Mouse (Mus musculus) liver, adult 2 months (tissue): ENCODE measurements around the gene Bend6. TPM values are rescaled to one million over a fixed set of nuclear protein-coding genes. Genes with fewer than 3 reads are reported as not detected.
A peak's percentile ranks its signal among the peaks of the same experiment; 100 is the strongest.

Experiments
- DNase-seq: peaks from one replicate; pipeline ENCODE4 v3.0.0-alpha.2; 2011; ENCODE audit warnings: low read depth, low spot score; ENCODE audit errors: extremely low read depth
- H3K27ac ChIP-seq: fragments of 200-500 bp; replicated peaks from 2 replicates; pipeline ENCODE4 v1.5.1; 2012; ENCODE audit warnings: low read depth, mild to moderate bottlenecking, control low read depth, inconsistent platforms, low read length; ENCODE audit not compliant: insufficient read depth
- H3K27me3 ChIP-seq: fragments of 200-500 bp; 2 replicates; pipeline ENCODE4 v1.6.1; 2012; ENCODE audit warnings: mild to moderate bottlenecking, moderate library complexity, low read length, inconsistent platforms; ENCODE audit not compliant: control insufficient read depth, insufficient read depth
- H3K36me3 ChIP-seq: fragments of 200-500 bp; 2 replicates; pipeline ENCODE4 v1.6.1; 2012; ENCODE audit warnings: low read length, inconsistent platforms; ENCODE audit not compliant: control insufficient read depth, insufficient read depth
- H3K4me1 ChIP-seq: fragments of 200-500 bp; 2 replicates; pipeline ENCODE4 v1.6.1; 2011; ENCODE audit warnings: low read length; ENCODE audit not compliant: control insufficient read depth, insufficient read depth
- H3K4me3 ChIP-seq: fragments of 200-500 bp; 2 replicates; pipeline ENCODE4 v1.5.1; 2011; ENCODE audit warnings: low read depth, mild to moderate bottlenecking, control low read depth, low read length, moderate library complexity; ENCODE audit not compliant: insufficient read depth
- H3K79me2 ChIP-seq: fragments of 200-500 bp; 2 replicates; pipeline ENCODE4 v1.6.1; 2012; ENCODE audit warnings: inconsistent platforms, mild to moderate bottlenecking, low read length, moderate library complexity; ENCODE audit not compliant: control insufficient read depth, insufficient read depth
- H3K9ac ChIP-seq: fragments of 200-500 bp; 2 replicates; pipeline ENCODE4 v1.6.1; 2012; ENCODE audit warnings: low read depth, mild to moderate bottlenecking, control low read depth, inconsistent platforms, low read length
- CTCF ChIP-seq: fragments of 200-500 bp; IDR thresholded peaks from 2 replicates; pipeline ENCODE4 v1.5.1; 2011; ENCODE audit warnings: low read depth, low read length, control low read depth
- POLR2A ChIP-seq: fragments of 200-500 bp; IDR thresholded peaks from 2 replicates; pipeline ENCODE4 v1.6.1; 2011; ENCODE audit warnings: low read length, control low read depth; ENCODE audit not compliant: insufficient read depth; ENCODE audit errors: extremely low read depth
- WGBS: fragments of 180-500 bp; shearing (Covaris S2); methylation state at CpG from one replicate; pipeline ENCODE4 v1.1.7; 2018; 5-methylcytosine and 5-hydroxymethylcytosine counted together
- polyA plus RNA-seq: library from polyadenylated mRNA; depleted of rRNA; stranded (reverse); fragments of >200 nt; gene quantifications from 2 replicates; pipeline ENCODE4 v1.2.3, GENCODE M21; 2012
- total RNA-seq: library from RNA; depleted of rRNA; stranded (reverse); fragments of >200 nt; gene quantifications from 2 replicates; pipeline ENCODE4 v1.2.3, GENCODE M21; 2014

Bend6 gene
- total and polyA plus RNA-seq, 2 experiments, result 0.05 to 0.18 TPM

- 16% methylated on average over 17 of the region's 17 CpGs for WGBS
Observed at GRCm38 (mm10) chr1:33944977-33945750, 37.5 kb upstream of the Bend6 start.

GRCm38 (mm10) chr1:33943943-33944342 is 36.3 kb upstream of the Bend6 start:
- WGBS, result 89% methylated on average over 2 of the region's 2 CpGs
- H3K79me2 ChIP-seq, result no peaks in the 10 kb centered on the region
- H3K36me3 ChIP-seq, result no peaks in the 10 kb centered on the region
- no peak for DNase-seq
- H3K9ac ChIP-seq, result no peak overlapping the region
- H3K27me3 ChIP-seq, result no peaks in the 10 kb centered on the region
- no peak overlapping the region for H3K27ac ChIP-seq
- no peaks in the 10 kb centered on the region for H3K4me1 ChIP-seq
- no peak overlapping the region for H3K4me3 ChIP-seq
- TF ChIP-seq CTCF (peak; percentile 40), POLR2A (no peak)

More at GRCm38 (mm10) chr1:33944977-33945750, 37.5 kb upstream of the Bend6 start:
- Histone ChIP-seq H3K27ac (no peak overlapping the region), H3K79me2 (no peaks in the 10 kb centered on the region), H3K36me3 (no peaks in the 10 kb centered on the region), H3K27me3 (no peaks in the 10 kb centered on the region), H3K4me3 (no peak overlapping the region), H3K9ac (no peak overlapping the region), H3K4me1 (no peaks in the 10 kb centered on the region)
- TF ChIP-seq POLR2A (no peak), CTCF (no peak)
- peak; percentile 22 for DNase-seq

GRCm38 (mm10) chr1:33942638-33943037 is 35.0 kb upstream of the Bend6 start:
- Histone ChIP-seq H3K27ac (no peak overlapping the region), H3K4me3 (no peak overlapping the region), H3K9ac (no peak overlapping the region), H3K36me3 (no peaks in the 10 kb centered on the region), H3K4me1 (no peaks in the 10 kb centered on the region), H3K27me3 (no peaks in the 10 kb centered on the region), H3K79me2 (no peaks in the 10 kb centered on the region)
- DNase-seq, result no peak
- WGBS, result 84% methylated on average over 8 of the region's 8 CpGs
- TF ChIP-seq CTCF, result no peak
- TF ChIP-seq POLR2A, result no peak

- 87% methylated on average over 11 of the region's 11 CpGs for WGBS
- Histone ChIP-seq H3K27ac (no peak overlapping the region), H3K4me1 (no peaks in the 10 kb centered on the region), H3K4me3 (no peak overlapping the region), H3K36me3 (no peaks in the 10 kb centered on the region), H3K79me2 (no peaks in the 10 kb centered on the region), H3K9ac (no peak overlapping the region), H3K27me3 (no peaks in the 10 kb centered on the region)
- TF ChIP-seq CTCF (no peak), POLR2A (no peak)
- no peak for DNase-seq
Observed at GRCm38 (mm10) chr1:33940364-33940928, 32.8 kb upstream of the Bend6 start.

GRCm38 (mm10) chr1:33939828-33940227 is 32.2 kb upstream of the Bend6 start:
- Histone ChIP-seq H3K9ac (no peak overlapping the region), H3K36me3 (no peaks in the 10 kb centered on the region), H3K27me3 (no peaks in the 10 kb centered on the region), H3K4me3 (no peak overlapping the region), H3K27ac (no peak overlapping the region), H3K79me2 (no peaks in the 10 kb centered on the region), H3K4me1 (no peaks in the 10 kb centered on the region)
- peak; percentile 41 for DNase-seq
- TF ChIP-seq CTCF, result no peak
- TF ChIP-seq POLR2A, result no peak
- WGBS, result 35% methylated on average over 5 of the region's 5 CpGs

- no peaks in the 10 kb centered on the region for H3K36me3 ChIP-seq
- 90% methylated on average over 3 of the region's 3 CpGs for WGBS
- H3K79me2 ChIP-seq, result no peaks in the 10 kb centered on the region
- no peak for DNase-seq
- no peak overlapping the region for H3K9ac ChIP-seq
- H3K4me3 ChIP-seq, result no peak overlapping the region
- H3K27me3 ChIP-seq, result no peaks in the 10 kb centered on the region
- no peak for TF ChIP-seq POLR2A
- TF ChIP-seq CTCF, result no peak
- H3K27ac ChIP-seq, result no peak overlapping the region
- H3K4me1 ChIP-seq, result no peaks in the 10 kb centered on the region
Observed at GRCm38 (mm10) chr1:33935946-33936345, 28.3 kb upstream of the Bend6 start.
